Mouse (Mus musculus): ENCODE data around the gene Gfm2.

DNA sequence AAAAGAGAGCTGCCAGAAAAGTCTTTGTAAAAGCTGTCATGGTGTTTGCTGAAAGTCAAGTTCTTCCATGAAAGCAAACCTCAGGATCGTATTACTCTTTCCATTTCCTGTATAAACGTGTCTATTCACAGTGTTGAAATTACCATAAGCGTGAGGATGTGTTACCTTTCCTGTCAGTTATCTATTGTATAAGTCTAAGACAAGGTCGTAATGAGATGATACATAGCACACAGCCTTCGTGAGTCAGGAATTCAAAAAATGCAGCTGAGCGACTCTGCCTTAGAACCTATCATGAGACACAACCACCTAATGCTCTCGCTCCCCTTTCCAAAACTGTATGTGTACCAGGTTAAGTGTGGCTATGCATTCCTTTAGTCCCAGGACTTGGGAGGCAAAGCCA lies 63.3 kb downstream of the Gfm2 start:
- no peak for TF ChIP-seq POLR2A (IDR thresholded peaks at IDR 0.05; ENCODE audit: insufficient read length, low read depth)
- TF ChIP-seq USF1 (IDR thresholded peaks at IDR 0.05; ENCODE audit: low read depth) = no peak
